Comparison of ENCODE assay signal across 8 mouse cellular contexts in genomic region chr13:101692239-101692784, GRCm38 (mm10).
DNase-seq lines count a peak whose midpoint lies in the region; ATAC-seq lines count a peak whose summit lies in the region.

No protein-coding gene starts in this region.

- peak overlapping the region; percentile 76 for H3K27ac ChIP-seq in heart, embryonic 15.5 days
- H3K27ac ChIP-seq in liver, embryonic 11.5 days (ENCODE audit: low read depth, low read length): 0 out of 2 replicates have a peak overlapping the region, but pooled peaks have one; percentile 56

- ATAC-seq in heart, embryonic 15.5 days (replicated peaks; ENCODE audit: insufficient number of reproducible peaks, insufficient read depth, low FRiP score, low read depth): peak; percentile 61
- peak; percentile 74 for ATAC-seq in liver, embryonic 11.5 days (replicated peaks; ENCODE audit: low FRiP score)

- H3K9ac ChIP-seq in heart, embryonic 15.5 days: peak overlapping the region; percentile 21; the same call in 1 of the 2 replicates
- H3K9ac ChIP-seq in liver, embryonic 11.5 days (ENCODE audit: low read depth, low read length): peak overlapping the region; percentile 52

- H3K4me2 ChIP-seq in heart, embryonic 15.5 days: peak overlapping the region; percentile 86
- peak overlapping the region; percentile 92 for H3K4me2 ChIP-seq in liver, embryonic 11.5 days

- H3K4me1 ChIP-seq in heart, embryonic 15.5 days (replicated peaks): peaks cover 42% of the 10 kb centered on the region
- peaks cover 22% of the 10 kb centered on the region for H3K4me1 ChIP-seq in liver, embryonic 11.5 days (replicated peaks; ENCODE audit: control insufficient read depth, insufficient read depth, low read length)

- H3K27me3 ChIP-seq in heart, embryonic 15.5 days: no peaks in the 10 kb centered on the region
- H3K27me3 ChIP-seq in liver, embryonic 11.5 days (replicated peaks; ENCODE audit: control insufficient read depth, insufficient read depth, low read length): no peaks in the 10 kb centered on the region

- peaks cover 17% of the 10 kb centered on the region for H3K36me3 ChIP-seq in heart, embryonic 15.5 days
- H3K36me3 ChIP-seq in liver, embryonic 11.5 days (ENCODE audit: control insufficient read depth, insufficient read depth, low read length): peaks cover 3% of the 10 kb centered on the region

- 25% methylated on average over 17 of the region's 17 CpGs for WGBS in heart, embryonic 15.5 days
- WGBS in liver, embryonic 11.5 days: 42% methylated on average over 17 of the region's 17 CpGs

- no peaks in the 10 kb centered on the region for H3K9me3 ChIP-seq in heart, embryonic 15.5 days (replicated peaks)
- no peaks in the 10 kb centered on the region for H3K9me3 ChIP-seq in liver, embryonic 11.5 days (ENCODE audit: control insufficient read depth, low read length)

- peak; percentile 66 for DNase-seq in spleen, adult 12 weeks (ENCODE audit: low spot score)
- DNase-seq in spleen, adult 18-20 months: no peak
- peak; percentile 17 for DNase-seq in embryo, embryonic 11.5 days (ENCODE audit: low read depth, low spot score)
- DNase-seq in kidney, postnatal 36 days: peak; percentile 39 to 50
- no peak for DNase-seq in liver, embryonic 11.5 days (ENCODE audit: low spot score)
- DNase-seq in retina, postnatal 1 day: peak; percentile 60
- DNase-seq in gastrocnemius, postnatal 10 days: no peak

- H3K4me3 ChIP-seq in heart, embryonic 15.5 days: peak overlapping the region; percentile 67
- peak overlapping the region; percentile 28 for H3K4me3 ChIP-seq in liver, embryonic 11.5 days (ENCODE audit: low read depth, low read length)

Comparison
In these comparisons a context has a peak if more than half of its experiments do, and no peak if none do; other contexts are left out.
1. DNase-seq: peak in spleen, adult 12 weeks (single experiment), embryo, embryonic 11.5 days (single experiment), kidney, postnatal 36 days (2 of 2) and retina, postnatal 1 day (single experiment); none in spleen, adult 18-20 months (0 of 2), liver, embryonic 11.5 days (single experiment) and gastrocnemius, postnatal 10 days (single experiment).